Mouse (Mus musculus) forebrain, postnatal 0 days (tissue): Measurements from ENCODE around the gene Meltf. TPM values are rescaled to one million over a fixed set of nuclear protein-coding genes. Genes with fewer than 3 reads are reported as not detected.

Experiments
- ATAC-seq: fragments of 200-750 bp; cut with Nextera tagmentation; 2 replicates; pipeline ENCODE4 v1.8.0; 2017; ENCODE audit warnings: mild to moderate bottlenecking, moderate library complexity
- DNase-seq: peaks from one replicate; pipeline ENCODE4 v3.0.0-alpha.2; 2015
- H3K27ac ChIP-seq: fragments of 300-500 bp; sonication (generic); 2 replicates; pipeline ENCODE4 v1.5.1; 2014; ENCODE audit warnings: low read depth, mild to moderate bottlenecking, antibody characterized with exemption, low read length, moderate library complexity, mixed read lengths
- H3K27me3 ChIP-seq: fragments of 300-500 bp; sonication (generic); 2 replicates; pipeline ENCODE4 v1.6.1; 2014; ENCODE audit warnings: mild to moderate bottlenecking, low read length, mixed read lengths; ENCODE audit not compliant: insufficient read depth
- H3K36me3 ChIP-seq: fragments of 300-500 bp; sonication (generic); 2 replicates; pipeline ENCODE4 v1.6.1; 2014; ENCODE audit warnings: mild to moderate bottlenecking, moderate library complexity; ENCODE audit not compliant: insufficient read depth
- H3K4me1 ChIP-seq: fragments of 300-500 bp; sonication (generic); 2 replicates; pipeline ENCODE4 v1.6.1; 2014; ENCODE audit warnings: antibody characterized with exemption; ENCODE audit not compliant: insufficient read depth
- H3K4me2 ChIP-seq: fragments of 300-500 bp; sonication (generic); 2 replicates; pipeline ENCODE4 v1.6.1; 2014; ENCODE audit warnings: low read depth, mild to moderate bottlenecking, moderate library complexity
- H3K4me3 ChIP-seq: fragments of 300-500 bp; sonication (generic); 2 replicates; pipeline ENCODE4 v1.5.1; 2014; ENCODE audit warnings: low read depth, low read length, mixed read lengths
- H3K9ac ChIP-seq: fragments of 300-500 bp; sonication (generic); 2 replicates; pipeline ENCODE4 v1.6.1; 2014; ENCODE audit warnings: mild to moderate bottlenecking
- H3K9me3 ChIP-seq: fragments of 300-500 bp; sonication (generic); 2 replicates; pipeline ENCODE4 v1.6.1; 2016; ENCODE audit warnings: low read length
- CTCF ChIP-seq: sonication (generic); IDR thresholded peaks from 2 replicates; pipeline ENCODE4 v1.5.1; 2016; ENCODE audit warnings: antibody characterized with exemption, control low read depth, low read depth
- WGBS: fragments of 180-500 bp; shearing (Covaris S2); extraction: QIAGEN DNeasy Blood & Tissue Kit; methylation state at CpG from one replicate; pipeline ENCODE4 v1.1.7; 2014; 5-methylcytosine and 5-hydroxymethylcytosine counted together
- polyA plus RNA-seq: library from polyadenylated mRNA; unstranded; fragments of >200 nt; fragmentation: Nextera tagmentation; extraction: Ambion mirVana; gene quantifications from 2 replicates; pipeline ENCODE4 v1.2.1, GENCODE M21; 2015
- total RNA-seq: library from RNA; depleted of rRNA; stranded (reverse); fragments of >200 nt; gene quantifications from 2 replicates; pipeline ENCODE4 v1.2.3, GENCODE M21; 2014

Meltf gene
- total and polyA plus RNA-seq, 2 experiments from 2014 or later: 0.23 to 0.67 TPM

DNA sequence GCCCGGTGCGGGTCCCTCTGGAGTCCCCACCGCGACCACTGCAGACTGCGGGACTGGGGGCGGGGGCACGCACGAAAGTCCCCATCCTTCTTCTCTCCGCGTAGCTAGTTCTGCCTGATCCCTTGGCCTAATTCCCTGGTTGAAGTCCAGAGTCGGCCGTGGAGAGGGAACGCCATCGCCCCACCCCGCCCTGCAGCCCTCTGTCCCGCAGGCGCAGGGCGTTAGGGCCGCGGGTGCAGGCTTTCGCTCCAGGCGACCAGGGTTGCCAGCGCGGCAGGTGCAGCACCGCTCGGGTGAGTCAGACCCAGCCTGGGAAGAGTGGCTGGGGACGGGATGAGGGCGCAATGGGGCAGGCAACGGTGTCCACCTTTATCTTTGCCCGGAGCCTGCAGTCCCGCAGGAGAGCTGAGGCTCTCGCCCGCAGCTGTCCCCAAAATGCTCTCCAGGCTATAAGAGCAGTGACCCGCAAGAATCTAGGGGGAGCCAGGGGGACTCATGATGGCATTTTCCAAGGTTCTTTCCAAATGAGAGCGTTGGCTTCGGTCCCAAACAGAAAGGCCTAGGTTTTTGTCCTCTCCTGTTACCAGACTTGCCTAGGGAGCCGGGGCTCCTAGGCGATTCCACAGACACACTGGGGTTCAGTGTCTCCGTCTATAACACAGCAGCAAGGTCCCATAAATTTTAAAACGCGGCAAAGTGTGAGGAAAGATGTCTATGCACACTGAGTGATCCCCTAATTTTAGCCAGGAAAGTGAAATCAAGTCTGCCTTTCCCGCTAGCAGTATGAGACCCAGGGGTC is 55.3 kb downstream of the Meltf start, which contains the start of gene Pigz:
Gene Pigz, plus strand, starts transcription at position 101 of the 799 bp plus-strand sequence.
- Histone ChIP-seq H3K4me2 (peak within 1 kb of the TSS; percentile 97), H3K27me3 (no peaks in the 10 kb centered on the region), H3K4me3 (peak within 1 kb of the TSS; percentile 47), H3K9ac (peak within 1 kb of the TSS; percentile 83), H3K9me3 (no peaks in the 10 kb centered on the region), H3K4me1 (peaks cover 20% of the 10 kb centered on the region), H3K36me3 (no peaks in the 10 kb centered on the region), H3K27ac (peak within 1 kb of the TSS; percentile 96)
- ATAC-seq: no peak
- TF ChIP-seq CTCF: 0 out of 2 replicates have a peak, but pooled peaks have one; percentile 5
- WGBS: 5% methylated on average over 42 of the region's 42 CpGs
- peak; percentile 73 for DNase-seq

GRCm38 (mm10) chr16:31934550-31935010 is 56.0 kb downstream of the Meltf start:
- no peak for DNase-seq
- 20% methylated on average over 13 of the region's 13 CpGs for WGBS
- Histone ChIP-seq H3K4me3 (peak overlapping the region; percentile 47), H3K27ac (peak overlapping the region; percentile 96), H3K4me2 (peak overlapping the region; percentile 97), H3K27me3 (no peaks in the 10 kb centered on the region), H3K9me3 (no peaks in the 10 kb centered on the region), H3K9ac (peak overlapping the region; percentile 83), H3K4me1 (peaks cover 20% of the 10 kb centered on the region), H3K36me3 (no peaks in the 10 kb centered on the region)
- ATAC-seq: no peak
- TF ChIP-seq CTCF: no peak

GRCm38 (mm10) chr16:31935091-31935979 is 56.7 kb downstream of the Meltf start:
- Histone ChIP-seq H3K4me2 (peak overlapping the region; percentile 97), H3K4me3 (peak overlapping the region; percentile 47), H3K9me3 (no peaks in the 10 kb centered on the region), H3K27me3 (no peaks in the 10 kb centered on the region), H3K27ac (peak overlapping the region; percentile 96; the same call in 1 of the 2 replicates), H3K36me3 (no peaks in the 10 kb centered on the region), H3K4me1 (peaks cover 20% of the 10 kb centered on the region), H3K9ac (peak overlapping the region; percentile 83)
- DNase-seq (peak; percentile 62), ATAC-seq (no peak)
- no peak for TF ChIP-seq CTCF
- WGBS: 4% methylated on average over 36 of the region's 36 CpGs

- Histone ChIP-seq H3K4me2 (no peak overlapping the region), H3K9me3 (no peaks in the 10 kb centered on the region), H3K36me3 (no peaks in the 10 kb centered on the region), H3K27me3 (no peaks in the 10 kb centered on the region), H3K9ac (no peak overlapping the region), H3K27ac (no peak overlapping the region), H3K4me3 (no peak overlapping the region), H3K4me1 (peaks cover 20% of the 10 kb centered on the region)
- ATAC-seq (no peak), DNase-seq (no peak)
- 0 out of 2 replicates have a peak, but pooled peaks have one; percentile 10 for TF ChIP-seq CTCF
- WGBS: 86% methylated on average over 4 of the region's 4 CpGs
Observed at GRCm38 (mm10) chr16:31936568-31936967, 58.0 kb downstream of the Meltf start.

DNA sequence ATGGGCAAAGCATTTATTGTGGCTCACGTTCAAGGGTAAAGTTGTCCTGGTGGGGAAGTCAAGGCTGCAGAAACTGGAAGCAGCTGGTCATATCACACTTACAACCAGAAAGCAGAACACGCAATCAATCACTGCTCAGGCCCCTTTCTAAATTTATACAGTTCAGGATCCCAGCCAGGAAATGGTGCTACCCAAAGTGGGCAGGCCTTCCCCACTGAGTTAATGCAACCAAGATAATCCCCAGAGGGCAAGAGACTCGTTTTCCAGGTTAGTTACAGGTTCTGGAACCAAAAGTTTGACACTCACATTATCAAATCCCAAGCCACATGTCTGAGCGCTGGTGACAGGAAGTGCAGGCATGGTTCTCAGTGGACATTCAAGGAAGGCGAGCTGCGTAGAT is 60.2 kb downstream of the Meltf start:
- no peak for TF ChIP-seq CTCF
- H3K27ac ChIP-seq: no peak overlapping the region
- no peaks in the 10 kb centered on the region for H3K36me3 ChIP-seq
- H3K9me3 ChIP-seq: no peaks in the 10 kb centered on the region
- no peak for ATAC-seq
- no peak overlapping the region for H3K9ac ChIP-seq
- H3K4me1 ChIP-seq: peaks cover 14% of the 10 kb centered on the region; the same call in 1 of the 2 replicates
- 75% methylated on average over 6 of the region's 6 CpGs for WGBS
- H3K27me3 ChIP-seq: no peaks in the 10 kb centered on the region
- DNase-seq: no peak
- no peak overlapping the region for H3K4me2 ChIP-seq
- no peak overlapping the region for H3K4me3 ChIP-seq

GRCm38 (mm10) chr16:31940586-31940985 is 62.0 kb downstream of the Meltf start:
- Histone ChIP-seq H3K36me3 (peaks cover 6% of the 10 kb centered on the region; the same call in 1 of the 2 replicates), H3K9me3 (no peaks in the 10 kb centered on the region), H3K27ac (no peak overlapping the region), H3K9ac (no peak overlapping the region), H3K4me2 (no peak overlapping the region), H3K4me1 (0 out of 2 replicates have a peak, but pooled peaks cover 5% of the 10 kb centered on the region), H3K4me3 (no peak overlapping the region), H3K27me3 (no peaks in the 10 kb centered on the region)
- ATAC-seq (no peak), DNase-seq (no peak)
- no peak for TF ChIP-seq CTCF
- WGBS: 74% methylated on average over 2 of the region's 2 CpGs
